Mouse (Mus musculus) limb, embryonic 10.5 days (tissue): ENCODE results near the gene 5730455P16Rik. TPM values are rescaled to one million over a fixed set of nuclear protein-coding genes. Genes with fewer than 3 reads are reported as not detected.

Source experiments
- DNase-seq: peaks from one replicate; pipeline ENCODE4 v3.0.0-alpha.2; 2017; ENCODE audit warnings: low spot score
- H3K27ac ChIP-seq: fragments of 300-500 bp; sonication (generic); 2 replicates; pipeline ENCODE4 v1.5.1; 2016; ENCODE audit warnings: mild to moderate bottlenecking
- H3K27me3 ChIP-seq: fragments of 300-500 bp; sonication (generic); 2 replicates; pipeline ENCODE4 v1.6.1; 2016; ENCODE audit warnings: low read depth, mild to moderate bottlenecking; ENCODE audit not compliant: poor library complexity, severe bottlenecking
- H3K36me3 ChIP-seq: fragments of 300-500 bp; sonication (generic); 2 replicates; pipeline ENCODE4 v1.6.1; 2016; ENCODE audit warnings: mild to moderate bottlenecking, moderate library complexity
- H3K4me1 ChIP-seq: fragments of 300-500 bp; sonication (generic); 2 replicates; pipeline ENCODE4 v1.6.1; 2016
- H3K4me3 ChIP-seq: fragments of 300-500 bp; sonication (generic); 2 replicates; pipeline ENCODE4 v1.5.1; 2016; ENCODE audit warnings: mild to moderate bottlenecking, moderate library complexity
- H3K9me3 ChIP-seq: fragments of 300-500 bp; sonication (generic); replicated peaks from 2 replicates; pipeline ENCODE4 v1.6.1; 2016; ENCODE audit warnings: mild to moderate bottlenecking
- WGBS: fragments of 180-500 bp; shearing (Covaris S2); methylation state at CpG from one replicate; pipeline ENCODE4 v1.1.7; 2016; 5-methylcytosine and 5-hydroxymethylcytosine counted together
- polyA plus RNA-seq: library from polyadenylated mRNA; unstranded; fragments of >200 nt; fragmentation: Nextera tagmentation; extraction: Ambion mirVana; gene quantifications from 2 replicates; pipeline ENCODE4 v1.2.1, GENCODE M21; 2016

Gene 5730455P16Rik
- polyA plus RNA-seq, 1 experiment from 2014 or later = 25.0 TPM

- WGBS = 71% methylated on average over 5 of the region's 5 CpGs
- no peaks in the 10 kb centered on the region for H3K36me3 ChIP-seq
- no peaks in the 10 kb centered on the region for H3K9me3 ChIP-seq
Measured at GRCm38 (mm10) chr11:80351832-80352430, 25.9 kb downstream of the 5730455P16Rik start.

GRCm38 (mm10) chr11:80342482-80342881 lies 35.4 kb downstream of the 5730455P16Rik start:
- H3K9me3 ChIP-seq = no peaks in the 10 kb centered on the region
- H3K4me3 ChIP-seq = no peak overlapping the region
- H3K4me1 ChIP-seq = peaks cover 19% of the 10 kb centered on the region
- H3K27ac ChIP-seq = peak overlapping the region; percentile 50; the same call in 1 of the 2 replicates
- H3K36me3 ChIP-seq = no peaks in the 10 kb centered on the region
- 2% methylated on average over 2 of the region's 2 CpGs for WGBS
- DNase-seq = peak; percentile 38
- peaks cover 1% of the 10 kb centered on the region; the same call in 1 of the 2 replicates for H3K27me3 ChIP-seq

More at GRCm38 (mm10) chr11:80351832-80352430, 25.9 kb downstream of the 5730455P16Rik start:
- Histone ChIP-seq H3K27me3 (no peaks in the 10 kb centered on the region), H3K4me1 (no peaks in the 10 kb centered on the region), H3K4me3 (no peak overlapping the region), H3K27ac (no peak overlapping the region)
- DNase-seq = peak; percentile 87

- Histone ChIP-seq H3K27ac (no peak overlapping the region), H3K27me3 (peaks cover 23% of the 10 kb centered on the region; the same call in 1 of the 2 replicates), H3K9me3 (no peaks in the 10 kb centered on the region), H3K4me3 (no peak overlapping the region), H3K36me3 (no peaks in the 10 kb centered on the region), H3K4me1 (peaks cover 19% of the 10 kb centered on the region)
- 13% methylated on average over 6 of the region's 6 CpGs for WGBS
- no peak for DNase-seq
Measured at GRCm38 (mm10) chr11:80336351-80336730, 41.5 kb downstream of the 5730455P16Rik start.

- H3K4me1 ChIP-seq = peaks cover 19% of the 10 kb centered on the region
- 1% methylated on average over 7 of the region's 7 CpGs for WGBS
- no peak for DNase-seq
- H3K27me3 ChIP-seq = peaks cover 23% of the 10 kb centered on the region; the same call in 1 of the 2 replicates
- no peak overlapping the region for H3K27ac ChIP-seq
- H3K36me3 ChIP-seq = no peaks in the 10 kb centered on the region
- H3K4me3 ChIP-seq = no peak overlapping the region
- no peaks in the 10 kb centered on the region for H3K9me3 ChIP-seq
Measured at GRCm38 (mm10) chr11:80335609-80336350, 42.1 kb downstream of the 5730455P16Rik start.

- DNase-seq = peak; percentile 42
- peaks cover 23% of the 10 kb centered on the region; the same call in 1 of the 2 replicates for H3K27me3 ChIP-seq
- no peak overlapping the region for H3K4me3 ChIP-seq
- peaks cover 13% of the 10 kb centered on the region for H3K4me1 ChIP-seq
- 55% methylated on average over 12 of the region's 12 CpGs for WGBS
- H3K36me3 ChIP-seq = no peaks in the 10 kb centered on the region
- H3K27ac ChIP-seq = no peak overlapping the region
- H3K9me3 ChIP-seq = no peaks in the 10 kb centered on the region
Measured at GRCm38 (mm10) chr11:80332709-80333400, 45.0 kb downstream of the 5730455P16Rik start.

GRCm38 (mm10) chr11:80324636-80325035 lies 53.2 kb downstream of the 5730455P16Rik start:
- Histone ChIP-seq H3K27ac (no peak overlapping the region), H3K36me3 (no peaks in the 10 kb centered on the region), H3K9me3 (no peaks in the 10 kb centered on the region), H3K4me3 (no peak overlapping the region), H3K27me3 (no peaks in the 10 kb centered on the region), H3K4me1 (peaks cover 6% of the 10 kb centered on the region)
- DNase-seq = no peak
- WGBS = 78% methylated on average over 6 of the region's 6 CpGs

- H3K27ac ChIP-seq = no peak overlapping the region
Measured at GRCm38 (mm10) chr11:80323255-80323654, 54.6 kb downstream of the 5730455P16Rik start.

GRCm38 (mm10) chr11:80315743-80316639 lies 61.8 kb downstream of the 5730455P16Rik start:
- DNase-seq = no peak
- Histone ChIP-seq H3K4me1 (peaks cover 18% of the 10 kb centered on the region), H3K27ac (no peak overlapping the region), H3K4me3 (no peak overlapping the region), H3K27me3 (peaks cover 4% of the 10 kb centered on the region; the same call in 1 of the 2 replicates), H3K9me3 (no peaks in the 10 kb centered on the region), H3K36me3 (no peaks in the 10 kb centered on the region)
- WGBS = 67% methylated on average over 10 of the region's 10 CpGs

More at GRCm38 (mm10) chr11:80323255-80323654, 54.6 kb downstream of the 5730455P16Rik start:
- Histone ChIP-seq H3K36me3 (no peaks in the 10 kb centered on the region), H3K4me1 (peaks cover 6% of the 10 kb centered on the region), H3K4me3 (no peak overlapping the region), H3K9me3 (no peaks in the 10 kb centered on the region), H3K27me3 (no peaks in the 10 kb centered on the region)
- 64% methylated on average over 13 of the region's 13 CpGs for WGBS
- DNase-seq = no peak

GRCm38 (mm10) chr11:80313944-80314343 lies 63.9 kb downstream of the 5730455P16Rik start:
- Histone ChIP-seq H3K36me3 (no peaks in the 10 kb centered on the region), H3K4me1 (peaks cover 18% of the 10 kb centered on the region), H3K27me3 (peaks cover 4% of the 10 kb centered on the region; the same call in 1 of the 2 replicates), H3K9me3 (no peaks in the 10 kb centered on the region), H3K4me3 (no peak overlapping the region), H3K27ac (no peak overlapping the region)
- DNase-seq = no peak
- WGBS = 80% methylated on average over 4 of the region's 4 CpGs

- H3K4me3 ChIP-seq = no peak overlapping the region
- H3K27ac ChIP-seq = no peak overlapping the region
- H3K4me1 ChIP-seq = peaks cover 18% of the 10 kb centered on the region
- DNase-seq = no peak
- H3K9me3 ChIP-seq = no peaks in the 10 kb centered on the region
- H3K27me3 ChIP-seq = peaks cover 4% of the 10 kb centered on the region; the same call in 1 of the 2 replicates
- H3K36me3 ChIP-seq = no peaks in the 10 kb centered on the region
- 82% methylated on average over 1 of the region's 1 CpGs for WGBS
Measured at GRCm38 (mm10) chr11:80313462-80313861, 64.4 kb downstream of the 5730455P16Rik start.

GRCm38 (mm10) chr11:80312565-80312964 lies 65.3 kb downstream of the 5730455P16Rik start:
- H3K4me1 ChIP-seq = peaks cover 18% of the 10 kb centered on the region
- peaks cover 4% of the 10 kb centered on the region; the same call in 1 of the 2 replicates for H3K27me3 ChIP-seq
- H3K36me3 ChIP-seq = no peaks in the 10 kb centered on the region
- H3K4me3 ChIP-seq = no peak overlapping the region
- 3% methylated on average over 6 of the region's 6 CpGs for WGBS
- no peaks in the 10 kb centered on the region for H3K9me3 ChIP-seq
- peak; percentile 58 for DNase-seq
- H3K27ac ChIP-seq = no peak overlapping the region

GRCm38 (mm10) chr11:80312049-80312448 lies 65.8 kb downstream of the 5730455P16Rik start:
- Histone ChIP-seq H3K9me3 (no peaks in the 10 kb centered on the region), H3K36me3 (no peaks in the 10 kb centered on the region), H3K27me3 (peaks cover 4% of the 10 kb centered on the region; the same call in 1 of the 2 replicates), H3K27ac (no peak overlapping the region), H3K4me3 (no peak overlapping the region), H3K4me1 (peaks cover 18% of the 10 kb centered on the region)
- WGBS = 41% methylated on average over 2 of the region's 2 CpGs
- DNase-seq = no peak
